Mouse (Mus musculus) kidney, adult 9 months (tissue): ENCODE data around the gene Mrpl33.
"Not testable (repeated sequence)": the region's sequence is repeated elsewhere in the genome, so short reads cannot be mapped to it uniquely, and the experiment has no call there.

Experiments used
- DNase-seq: peaks from one replicate; pipeline ENCODE4 v3.0.0; 2022

Gene Mrpl33

DNA sequence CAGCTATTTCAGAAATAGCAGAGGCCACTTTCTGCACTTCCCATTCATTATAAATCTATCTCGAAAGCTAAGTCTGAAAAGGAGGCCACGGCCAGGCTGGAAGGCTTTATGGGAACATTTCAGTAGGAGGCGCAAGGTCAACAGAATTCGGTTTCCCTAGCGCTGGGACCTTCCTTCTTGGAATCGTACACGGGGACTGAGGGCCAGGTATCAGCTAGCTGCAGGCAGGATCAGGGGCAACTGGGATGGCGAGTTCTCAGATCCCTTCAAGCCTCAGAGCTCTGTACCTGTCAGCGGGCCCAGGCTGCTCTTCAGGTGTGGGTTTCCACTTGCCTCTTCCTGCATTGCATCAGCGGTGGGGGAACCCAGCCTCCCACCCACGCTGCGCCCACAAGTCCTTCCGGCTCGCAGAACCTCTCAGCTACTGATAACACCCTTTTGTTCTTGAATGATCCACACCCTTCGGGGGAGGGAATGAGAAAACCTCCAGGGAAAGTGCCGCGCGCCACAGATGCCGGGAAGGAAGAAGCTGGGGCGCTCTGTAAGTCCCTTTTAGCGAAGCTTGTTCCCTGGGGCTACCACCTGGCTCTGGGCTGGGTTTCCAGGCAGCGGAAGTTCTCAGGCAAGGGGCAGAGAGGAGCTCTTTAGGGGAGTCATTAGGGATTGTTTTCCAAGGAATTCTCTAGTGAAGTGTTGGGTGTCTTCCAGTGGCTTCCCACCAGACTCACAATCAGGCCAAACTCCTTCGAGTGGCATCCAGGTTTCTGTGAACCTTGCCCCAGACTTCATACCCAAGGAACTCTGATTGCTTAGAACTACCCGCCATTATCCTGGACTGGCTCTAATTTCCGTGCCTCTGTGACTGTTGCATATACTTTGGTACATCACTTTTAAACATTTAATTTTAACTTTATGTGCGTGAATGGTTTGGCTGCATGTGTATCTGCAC lies at the start of gene Mrpl33:
TSS of gene Mrpl33 (plus strand) at position 455 of the 949 bp plus-strand sequence.
- peak; percentile 29 for DNase-seq

DNA sequence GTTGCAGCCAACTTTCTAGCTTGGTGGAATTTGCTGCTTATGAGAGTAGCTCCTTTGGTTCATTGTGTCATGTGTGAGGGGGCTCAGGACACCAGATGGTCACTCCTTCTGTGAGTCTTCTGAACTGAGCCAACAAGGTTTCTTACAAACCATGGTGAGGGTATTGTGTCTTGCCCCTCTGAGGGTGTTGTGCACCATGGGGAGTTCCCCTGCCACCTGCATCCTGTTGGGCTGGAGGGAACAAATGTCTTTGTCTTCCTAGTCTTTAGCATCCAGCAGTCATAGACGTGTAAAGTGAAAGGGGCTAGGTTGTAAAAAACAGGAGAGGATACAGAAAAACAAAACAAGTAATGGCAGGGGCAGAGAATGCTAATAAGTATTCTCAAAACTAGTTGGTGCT lies 37.3 kb upstream of the Mrpl33 start:
- no peak for DNase-seq

GRCm38 (mm10) chr5:31560352-31560751 lies 36.4 kb upstream of the Mrpl33 start:
- DNase-seq: no peak

DNA sequence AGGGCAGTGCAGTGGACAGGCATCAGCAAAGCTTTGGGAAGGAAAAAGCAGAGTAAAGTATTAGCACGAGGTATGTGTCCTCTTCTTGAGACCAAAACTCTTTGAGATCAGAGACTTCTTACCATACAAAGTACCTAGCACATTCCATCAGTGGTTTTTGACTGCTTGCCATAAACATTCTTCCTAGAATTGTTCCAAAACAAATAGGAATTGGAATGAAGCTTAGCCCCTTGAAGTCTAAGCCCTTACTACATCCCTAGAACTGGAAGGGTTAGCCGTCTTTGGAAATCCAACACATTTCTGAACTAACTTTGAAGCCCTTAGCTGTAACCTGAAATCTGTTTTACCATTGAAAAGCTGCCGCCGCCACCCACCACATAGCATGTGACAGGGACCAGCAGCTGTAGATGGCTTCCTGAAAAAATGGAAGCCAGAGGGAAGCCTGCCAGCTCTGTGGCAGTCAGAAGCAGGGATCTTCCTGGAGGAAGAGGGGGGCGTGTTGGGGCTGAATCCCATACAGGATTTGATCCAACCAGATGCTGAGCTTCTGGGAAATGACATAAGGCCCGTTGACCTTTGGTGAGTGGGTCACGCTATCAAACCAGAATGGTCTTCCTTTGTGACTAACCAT lies 34.6 kb upstream of the Mrpl33 start:
- DNase-seq: peak; percentile 64

DNA sequence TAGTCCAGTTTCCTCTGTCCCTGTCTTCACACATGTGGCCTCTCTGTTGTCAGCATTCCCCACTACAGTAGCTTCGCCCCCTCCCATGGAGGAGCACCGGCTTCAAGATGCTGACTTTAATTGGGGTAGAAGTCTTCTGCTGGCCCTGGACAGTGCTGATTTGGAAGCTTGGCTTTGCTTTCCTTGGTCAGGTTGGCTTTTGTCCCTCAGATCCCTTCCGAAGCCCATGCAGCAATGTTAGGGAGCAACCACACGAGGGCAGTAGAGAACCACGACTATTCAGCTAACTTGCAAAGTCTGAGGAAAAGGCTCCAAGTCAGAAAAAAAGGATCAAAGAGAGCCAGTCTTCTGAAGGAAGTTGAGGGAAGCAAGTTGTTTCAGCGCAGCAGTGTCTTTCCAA lies 33.2 kb upstream of the Mrpl33 start:
- DNase-seq: peak; percentile 81

DNA sequence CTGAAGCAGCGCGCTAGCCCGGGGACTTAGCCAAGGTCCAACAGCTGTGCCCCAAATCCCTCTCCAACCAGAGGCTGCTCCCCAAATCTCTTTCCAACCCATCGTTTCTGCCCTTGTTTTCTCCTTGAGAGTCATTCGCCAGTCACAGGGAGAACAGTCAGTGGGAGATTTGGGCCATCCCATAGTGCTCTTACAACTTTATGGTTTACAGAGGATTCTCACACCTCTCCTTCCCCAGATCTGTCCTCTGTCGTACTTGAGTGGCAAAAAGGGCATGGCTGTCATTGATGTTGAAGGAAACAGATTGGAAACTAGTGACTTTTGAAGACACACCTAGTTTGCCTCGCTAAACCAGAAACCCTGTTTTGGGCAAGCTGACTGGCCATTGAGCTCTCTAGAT lies 32.8 kb upstream of the Mrpl33 start:
- DNase-seq: no peak

DNA sequence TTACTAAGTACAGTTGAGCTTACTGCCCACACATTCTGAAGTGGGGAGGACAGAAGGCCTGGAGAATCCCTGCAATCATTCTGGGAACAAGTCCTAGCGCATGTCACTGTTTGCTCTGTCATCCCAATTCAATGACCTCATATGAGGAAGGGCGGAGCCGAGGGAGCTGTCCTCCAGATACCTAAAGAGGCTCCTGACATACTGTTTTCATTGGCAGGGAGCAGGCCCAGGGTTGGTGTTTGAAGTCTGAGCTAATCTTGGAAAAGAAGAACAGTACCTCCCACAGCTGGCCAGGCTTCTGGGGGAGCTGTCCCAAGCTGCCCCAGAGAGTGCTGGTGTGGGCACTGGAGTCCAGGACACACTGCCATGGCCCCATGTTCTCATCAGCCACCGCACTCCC lies 31.8 kb upstream of the Mrpl33 start:
- no peak for DNase-seq

GRCm38 (mm10) chr5:31566026-31566425 lies 30.7 kb upstream of the Mrpl33 start:
- DNase-seq: no peak

DNA sequence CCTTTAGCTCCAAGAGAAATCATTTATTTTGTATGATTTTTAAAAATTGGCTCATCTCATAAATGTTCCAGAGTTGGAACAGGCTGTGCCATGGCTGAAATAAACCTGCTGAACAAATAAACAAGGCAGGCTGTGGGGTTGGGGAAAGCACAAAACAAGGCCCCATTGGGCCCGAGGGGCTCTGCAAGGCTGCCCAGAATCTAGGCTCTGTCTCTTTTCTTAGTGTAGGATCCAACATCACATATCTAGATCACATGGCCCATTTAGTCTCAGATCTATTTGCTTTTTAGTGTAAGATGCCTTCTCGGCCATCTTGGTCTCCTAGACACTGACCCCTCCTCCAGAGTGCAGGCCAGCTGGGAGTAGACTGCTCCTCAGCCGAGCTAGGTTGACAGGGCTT lies 30.3 kb upstream of the Mrpl33 start:
- no peak for DNase-seq

- DNase-seq: no peak
Measured at GRCm38 (mm10) chr5:31567951-31568657, 28.6 kb upstream of the Mrpl33 start.

DNA sequence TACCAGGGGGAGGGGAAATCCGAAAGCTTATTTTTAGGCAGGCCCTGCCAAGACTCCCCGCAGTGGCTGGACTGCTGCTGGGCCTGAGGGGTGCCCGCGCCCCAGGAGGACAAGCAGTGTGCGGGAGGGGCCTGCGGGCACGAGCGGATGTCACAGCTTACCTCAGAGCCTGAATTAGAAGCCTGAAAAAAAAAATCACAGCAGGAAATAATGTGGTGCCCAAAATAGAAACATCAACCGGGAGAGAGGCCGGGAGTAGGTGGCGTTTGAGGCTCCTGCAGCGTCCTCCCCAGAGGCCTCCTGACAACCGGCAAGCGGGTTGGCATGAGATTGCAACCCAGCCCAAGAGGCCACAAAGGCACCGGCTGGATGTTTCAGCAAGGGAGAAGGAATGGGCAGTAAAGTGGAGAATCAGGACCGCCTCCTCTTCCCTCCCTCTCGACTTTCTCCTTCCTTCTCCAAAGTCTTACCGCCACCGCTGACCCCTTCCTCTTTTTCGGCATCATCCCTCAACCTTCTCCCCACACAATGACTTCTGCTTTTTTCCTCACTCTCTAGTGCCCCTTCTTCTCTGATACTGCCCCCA lies 25.6 kb upstream of the Mrpl33 start:
- DNase-seq: peak; percentile 75

- no peak for DNase-seq
Measured at GRCm38 (mm10) chr5:31573722-31574121, 23.0 kb upstream of the Mrpl33 start.

- DNase-seq: no peak
Measured at GRCm38 (mm10) chr5:31576539-31576975, 20.2 kb upstream of the Mrpl33 start.

DNA sequence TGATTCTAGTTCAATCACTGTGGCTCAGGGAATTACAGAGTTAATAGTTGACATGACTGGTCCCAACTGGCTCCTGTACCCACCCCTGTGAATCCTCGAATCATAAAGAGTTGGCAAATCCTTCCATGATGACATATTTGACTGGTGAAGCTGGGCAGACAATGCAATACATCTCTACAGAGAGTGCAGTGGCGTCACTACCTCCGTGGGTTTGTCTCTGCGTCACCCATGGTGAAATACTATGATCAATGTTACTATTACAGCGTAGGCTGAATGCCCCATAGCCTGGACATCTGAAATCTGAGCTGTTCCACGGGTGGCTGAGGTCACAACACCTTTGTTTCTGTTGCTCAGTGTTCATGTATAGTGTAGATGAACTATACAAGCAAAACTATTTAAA lies 15.5 kb upstream of the Mrpl33 start:
- no peak for DNase-seq

GRCm38 (mm10) chr5:31581932-31582331 lies 14.8 kb upstream of the Mrpl33 start:
- DNase-seq: no peak

- DNase-seq: peak; percentile 92
Measured at GRCm38 (mm10) chr5:31583261-31583660, 13.5 kb upstream of the Mrpl33 start.

DNA sequence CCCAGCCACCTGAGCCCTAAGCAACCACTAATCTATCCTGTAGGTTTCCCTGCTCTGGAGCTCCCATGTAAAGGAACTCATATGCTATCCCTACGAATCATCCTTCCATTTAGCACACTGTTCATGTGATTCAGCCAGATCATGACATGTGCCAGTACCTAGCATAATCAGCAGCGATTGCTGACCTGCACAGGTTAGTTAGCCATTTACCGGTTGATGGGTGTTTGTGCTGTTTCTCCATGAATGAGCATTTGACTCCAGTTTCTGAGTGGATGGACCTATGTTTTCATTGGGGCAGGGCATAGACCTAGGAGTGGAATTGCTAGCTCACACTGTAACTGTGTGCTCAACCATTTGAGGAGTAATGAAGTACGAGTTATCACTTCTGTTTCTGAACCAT lies 11.2 kb upstream of the Mrpl33 start:
- DNase-seq: peak; percentile 53

DNA sequence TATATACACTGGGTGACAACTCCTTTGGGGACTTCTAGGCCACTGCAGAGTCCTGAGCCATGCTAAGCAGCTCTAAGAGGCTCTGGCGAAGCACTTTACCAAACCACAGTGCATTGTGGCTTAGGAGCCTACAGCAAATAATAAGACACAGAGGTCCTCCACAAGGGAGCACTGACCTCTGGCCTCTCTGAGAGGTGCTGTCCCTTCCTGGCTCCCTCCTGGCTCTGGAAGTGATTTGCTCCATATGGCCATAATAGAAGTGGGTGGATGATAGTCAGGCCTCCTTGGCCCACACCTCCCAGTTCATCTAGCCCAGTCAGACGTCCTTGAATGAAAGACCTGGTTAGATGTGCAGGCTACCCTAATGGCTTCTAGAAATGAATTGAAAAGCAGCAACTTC lies 8.7 kb upstream of the Mrpl33 start:
- DNase-seq: no peak

DNA sequence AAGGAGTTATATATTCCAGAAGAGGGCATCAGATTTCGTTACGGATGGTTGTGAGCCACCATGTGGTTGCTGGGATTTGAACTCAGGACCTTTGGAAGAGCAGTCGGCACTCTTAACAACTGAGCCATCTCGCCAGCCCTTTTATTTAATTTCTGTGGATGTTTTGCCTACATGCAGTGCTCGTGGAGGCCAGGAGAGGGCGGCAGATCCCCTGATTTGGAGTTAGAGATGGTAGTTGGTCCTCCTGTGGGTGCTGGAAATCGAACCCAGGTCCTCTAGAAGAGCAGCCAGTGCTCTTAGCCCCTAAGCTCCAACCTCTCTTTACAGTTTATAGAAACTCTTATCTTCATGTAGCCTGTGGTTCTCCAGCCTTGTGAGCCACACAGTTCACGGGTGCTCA lies 8.1 kb upstream of the Mrpl33 start:
- not testable (repeated sequence) for DNase-seq

- no peak for DNase-seq
Measured at GRCm38 (mm10) chr5:31589711-31590319, 6.9 kb upstream of the Mrpl33 start.

- no peak for DNase-seq
Measured at GRCm38 (mm10) chr5:31591122-31591521, 5.6 kb upstream of the Mrpl33 start.

DNA sequence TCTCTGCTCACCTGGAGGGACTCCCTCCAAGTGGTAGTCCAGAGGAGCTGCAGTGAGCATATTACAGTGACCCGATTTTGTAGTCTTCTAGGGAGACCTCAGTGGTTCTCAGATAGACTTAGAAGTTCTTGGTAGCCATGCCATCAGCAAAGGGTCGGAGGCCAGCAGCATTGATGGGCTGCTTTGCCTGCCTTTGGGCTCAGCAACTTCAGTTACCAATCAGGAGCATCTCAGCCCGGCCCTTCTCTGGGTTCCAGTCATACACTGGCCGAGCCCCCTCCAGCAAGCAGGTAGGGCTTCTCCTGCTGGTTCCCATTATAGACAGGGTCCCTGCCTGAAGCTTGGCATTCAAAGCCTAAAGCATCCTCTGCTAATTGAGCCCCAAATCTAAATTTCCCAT lies 867 bp upstream of the Mrpl33 start:
- DNase-seq: no peak
